Mouse (Mus musculus) liver, adult 2 months (tissue): ENCODE measurements at regions not wholly inside any gene's neighbourhood (a gene's known extent, or its start where the extent isn't known, plus 50 kb on each side); places are given as distances from the start of the nearest gene placed in this dataset.

Source experiments
- DNase-seq: peaks from one replicate; pipeline ENCODE4 v3.0.0-alpha.2; 2011; ENCODE audit warnings: low read depth, low spot score; ENCODE audit errors: extremely low read depth
- H3K27ac ChIP-seq: fragments of 200-500 bp; replicated peaks from 2 replicates; pipeline ENCODE4 v1.5.1; 2012; ENCODE audit warnings: low read depth, mild to moderate bottlenecking, control low read depth, inconsistent platforms, low read length; ENCODE audit not compliant: insufficient read depth
- H3K27me3 ChIP-seq: fragments of 200-500 bp; 2 replicates; pipeline ENCODE4 v1.6.1; 2012; ENCODE audit warnings: mild to moderate bottlenecking, moderate library complexity, low read length, inconsistent platforms; ENCODE audit not compliant: control insufficient read depth, insufficient read depth
- H3K36me3 ChIP-seq: fragments of 200-500 bp; 2 replicates; pipeline ENCODE4 v1.6.1; 2012; ENCODE audit warnings: low read length, inconsistent platforms; ENCODE audit not compliant: control insufficient read depth, insufficient read depth
- H3K4me1 ChIP-seq: fragments of 200-500 bp; 2 replicates; pipeline ENCODE4 v1.6.1; 2011; ENCODE audit warnings: low read length; ENCODE audit not compliant: control insufficient read depth, insufficient read depth
- H3K4me3 ChIP-seq: fragments of 200-500 bp; 2 replicates; pipeline ENCODE4 v1.5.1; 2011; ENCODE audit warnings: low read depth, mild to moderate bottlenecking, control low read depth, low read length, moderate library complexity; ENCODE audit not compliant: insufficient read depth
- H3K79me2 ChIP-seq: fragments of 200-500 bp; 2 replicates; pipeline ENCODE4 v1.6.1; 2012; ENCODE audit warnings: inconsistent platforms, mild to moderate bottlenecking, low read length, moderate library complexity; ENCODE audit not compliant: control insufficient read depth, insufficient read depth
- H3K9ac ChIP-seq: fragments of 200-500 bp; 2 replicates; pipeline ENCODE4 v1.6.1; 2012; ENCODE audit warnings: low read depth, mild to moderate bottlenecking, control low read depth, inconsistent platforms, low read length
- CTCF ChIP-seq: fragments of 200-500 bp; IDR thresholded peaks from 2 replicates; pipeline ENCODE4 v1.5.1; 2011; ENCODE audit warnings: low read depth, low read length, control low read depth
- POLR2A ChIP-seq: fragments of 200-500 bp; IDR thresholded peaks from 2 replicates; pipeline ENCODE4 v1.6.1; 2011; ENCODE audit warnings: low read length, control low read depth; ENCODE audit not compliant: insufficient read depth; ENCODE audit errors: extremely low read depth
- WGBS: fragments of 180-500 bp; shearing (Covaris S2); methylation state at CpG from one replicate; pipeline ENCODE4 v1.1.7; 2018; 5-methylcytosine and 5-hydroxymethylcytosine counted together

DNA sequence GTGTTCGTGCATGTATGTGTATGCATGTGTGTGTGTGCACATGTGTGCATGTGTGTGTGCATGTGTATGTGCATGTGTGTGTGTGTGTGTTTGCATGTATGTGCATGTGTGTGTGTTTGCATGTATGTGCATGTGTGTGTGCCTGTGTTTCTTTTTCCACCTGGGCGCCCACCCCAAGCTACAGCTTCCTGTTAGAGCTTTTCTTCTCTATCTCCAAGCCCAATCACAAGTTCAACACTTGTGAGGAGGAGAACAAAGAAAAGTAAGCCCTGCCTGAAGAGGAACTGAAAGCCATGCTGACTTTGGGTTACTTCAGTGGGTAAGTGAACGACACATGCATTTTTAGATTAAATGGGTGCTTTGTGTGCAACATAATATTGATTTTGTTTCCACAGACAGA is 177.4 kb downstream of the Cd83 start:
- no peak for TF ChIP-seq CTCF
- no peak for TF ChIP-seq POLR2A
- no peak overlapping the region for H3K4me3 ChIP-seq
- 92% methylated on average over 3 of the region's 3 CpGs for WGBS

DNA sequence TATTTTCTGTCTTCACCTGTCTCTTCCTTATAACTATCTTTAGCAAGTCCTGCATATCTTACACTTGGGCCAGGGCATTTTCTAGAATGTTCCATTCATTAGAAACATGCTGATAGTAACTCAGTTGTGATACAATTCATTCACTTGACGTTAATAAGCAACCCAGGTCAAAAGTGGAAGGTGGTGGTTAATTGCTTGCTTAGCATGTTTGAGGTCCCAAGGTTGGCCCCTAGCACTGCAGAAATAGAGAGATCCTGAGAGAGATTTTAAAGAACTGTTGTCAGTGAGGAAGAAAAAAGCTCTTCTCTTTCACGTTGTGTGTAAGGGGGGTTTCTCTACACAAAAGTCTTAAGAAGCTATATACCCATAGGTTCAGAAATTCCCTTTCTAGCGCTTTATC is 178.7 kb downstream of the Cd83 start:
- 86% methylated on average over 3 of the region's 3 CpGs for WGBS
- Histone ChIP-seq H3K4me1 (peaks cover 9% of the 10 kb centered on the region), H3K9ac (no peak overlapping the region), H3K4me3 (no peak overlapping the region), H3K27me3 (no peaks in the 10 kb centered on the region), H3K36me3 (no peaks in the 10 kb centered on the region), H3K79me2 (no peaks in the 10 kb centered on the region), H3K27ac (no peak overlapping the region)
- TF ChIP-seq POLR2A: no peak
- TF ChIP-seq CTCF: no peak
- DNase-seq: no peak

More for the DNA sequence above, 177.4 kb downstream of the Cd83 start:
- H3K36me3 ChIP-seq: no peaks in the 10 kb centered on the region
- H3K79me2 ChIP-seq: no peaks in the 10 kb centered on the region
- H3K9ac ChIP-seq: no peak overlapping the region
- no peaks in the 10 kb centered on the region for H3K27me3 ChIP-seq
- DNase-seq: no peak
- H3K27ac ChIP-seq: no peak overlapping the region
- peaks cover 9% of the 10 kb centered on the region for H3K4me1 ChIP-seq

DNA sequence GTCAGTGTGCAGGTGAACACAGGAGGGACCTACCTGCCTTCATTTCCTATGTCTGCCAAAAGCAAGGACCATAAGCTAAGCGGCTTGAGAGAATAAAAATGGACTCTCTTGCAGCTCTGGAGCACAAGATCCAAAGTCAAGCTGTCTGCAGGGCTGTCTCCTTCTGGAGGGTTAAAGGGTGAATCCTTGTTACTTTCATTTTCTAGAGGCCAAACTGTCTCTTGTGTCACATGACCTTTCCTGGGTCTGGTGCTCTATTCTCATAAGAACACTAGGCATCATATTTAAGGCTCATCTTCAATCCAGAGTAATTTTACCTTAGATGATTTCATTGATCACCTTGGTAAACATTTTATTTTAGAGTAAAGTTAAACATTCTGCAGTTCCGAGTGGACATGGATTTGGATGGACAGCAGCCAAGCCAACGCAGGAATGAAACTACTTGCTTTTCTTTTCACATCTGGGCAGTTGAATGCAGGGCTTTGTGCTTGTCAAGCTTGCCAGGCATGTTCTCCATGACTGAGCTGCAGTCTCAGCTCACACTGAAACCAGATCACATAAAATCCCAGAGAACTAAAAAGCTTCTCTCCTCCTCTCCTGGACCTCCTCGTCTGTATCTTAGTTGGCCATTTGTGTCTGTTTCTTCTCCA is 180.8 kb downstream of the Cd83 start:
- Histone ChIP-seq H3K4me1 (peaks cover 9% of the 10 kb centered on the region), H3K9ac (no peak overlapping the region), H3K27ac (0 out of 2 replicates have a peak overlapping the region, but pooled peaks have one; percentile 33), H3K27me3 (no peaks in the 10 kb centered on the region), H3K79me2 (no peaks in the 10 kb centered on the region), H3K36me3 (no peaks in the 10 kb centered on the region), H3K4me3 (peak overlapping the region; percentile 2; the same call in 1 of the 2 replicates)
- 40% methylated on average over 4 of the region's 4 CpGs for WGBS
- TF ChIP-seq CTCF (no peak), POLR2A (no peak)
- peak; percentile 80 for DNase-seq

DNA sequence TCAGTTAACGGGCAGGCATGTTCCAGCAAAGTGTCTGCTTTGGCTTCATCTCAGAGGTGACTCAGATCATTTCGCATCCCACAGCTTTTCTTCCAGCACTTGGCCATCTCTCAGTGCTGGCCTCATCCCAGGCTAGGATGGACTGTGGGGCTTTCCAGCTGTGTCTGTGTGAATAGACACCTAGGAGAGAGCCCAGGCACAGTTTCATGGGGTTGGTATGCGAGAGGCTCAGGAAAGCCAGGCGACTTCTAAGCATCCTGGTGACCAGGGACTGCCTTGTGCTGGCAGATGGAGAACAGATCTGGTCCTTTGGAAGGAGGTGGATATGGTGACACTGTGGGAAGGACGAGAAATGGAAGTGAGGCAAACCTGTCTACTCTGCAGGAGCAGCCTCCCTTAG is 182.9 kb downstream of the Cd83 start:
- Histone ChIP-seq H3K4me3 (no peak overlapping the region), H3K36me3 (no peaks in the 10 kb centered on the region), H3K27ac (no peak overlapping the region), H3K9ac (no peak overlapping the region), H3K27me3 (no peaks in the 10 kb centered on the region), H3K4me1 (peaks cover 9% of the 10 kb centered on the region), H3K79me2 (no peaks in the 10 kb centered on the region)
- no peak for TF ChIP-seq POLR2A
- no peak for TF ChIP-seq CTCF
- DNase-seq: no peak
- WGBS: 83% methylated on average over 5 of the region's 5 CpGs

DNA sequence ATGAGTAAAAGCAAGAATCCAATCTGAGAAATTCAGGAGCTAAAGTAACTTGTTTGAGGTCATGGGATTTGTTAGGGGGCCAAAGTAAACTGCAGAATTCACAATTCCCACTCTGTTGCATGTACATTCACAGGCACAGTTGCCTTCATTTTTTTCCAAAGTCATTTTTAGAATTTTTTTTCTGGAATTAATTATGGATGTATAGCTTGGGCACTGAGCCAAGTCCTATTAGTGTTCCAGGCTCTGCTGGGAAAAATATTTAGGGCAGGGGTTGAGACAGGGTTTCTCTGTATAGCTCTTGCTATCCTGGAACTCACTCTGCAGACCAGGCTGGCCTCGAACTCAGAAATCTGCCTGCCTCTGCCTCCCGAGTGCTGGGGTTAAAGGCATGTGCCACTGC is 188.3 kb downstream of the Cd83 start:
- H3K27ac ChIP-seq: no peak overlapping the region
- H3K79me2 ChIP-seq: no peaks in the 10 kb centered on the region
- no peaks in the 10 kb centered on the region for H3K27me3 ChIP-seq
- no peak for DNase-seq
- TF ChIP-seq POLR2A (no peak), CTCF (no peak)
- H3K4me3 ChIP-seq: no peak overlapping the region
- H3K9ac ChIP-seq: no peak overlapping the region
- H3K36me3 ChIP-seq: no peaks in the 10 kb centered on the region
- 100% methylated on average over 2 of the region's 2 CpGs for WGBS
- no peaks in the 10 kb centered on the region for H3K4me1 ChIP-seq

DNA sequence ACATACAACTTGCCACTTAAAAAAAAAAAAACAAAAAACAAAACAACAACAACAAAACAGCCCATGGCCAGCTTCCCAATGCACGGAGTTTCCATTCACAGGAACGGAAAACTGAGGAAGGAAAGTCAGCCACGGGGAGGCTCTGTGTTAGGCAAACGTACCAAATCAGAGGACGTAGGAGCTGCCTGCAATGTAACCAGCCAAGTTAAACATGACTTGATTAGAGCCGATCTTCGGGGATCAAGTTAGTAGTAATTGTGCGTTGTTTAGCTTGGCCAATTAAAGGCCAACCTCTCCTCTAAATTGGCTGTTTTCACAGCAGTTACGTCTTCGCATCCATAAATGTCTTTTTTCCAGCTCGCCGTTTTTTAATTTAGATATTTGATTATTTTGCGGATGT is 190.7 kb downstream of the Cd83 start:
- DNase-seq: peak; percentile 54
- WGBS: 75% methylated on average over 13 of the region's 13 CpGs
- Histone ChIP-seq H3K4me1 (no peaks in the 10 kb centered on the region), H3K4me3 (no peak overlapping the region), H3K36me3 (no peaks in the 10 kb centered on the region), H3K79me2 (no peaks in the 10 kb centered on the region), H3K9ac (no peak overlapping the region), H3K27ac (no peak overlapping the region), H3K27me3 (no peaks in the 10 kb centered on the region)
- no peak for TF ChIP-seq CTCF
- no peak for TF ChIP-seq POLR2A
